Mouse (Mus musculus) cerebral cortex, adult 2 months (tissue): ENCODE measurements around the gene Gm10837.

Source experiments
- WGBS: fragments of 180-500 bp; shearing (Covaris S2); methylation state at CpG from one replicate; pipeline ENCODE4 v1.1.7; 2018; 5-methylcytosine and 5-hydroxymethylcytosine counted together

Gm10837 gene

DNA sequence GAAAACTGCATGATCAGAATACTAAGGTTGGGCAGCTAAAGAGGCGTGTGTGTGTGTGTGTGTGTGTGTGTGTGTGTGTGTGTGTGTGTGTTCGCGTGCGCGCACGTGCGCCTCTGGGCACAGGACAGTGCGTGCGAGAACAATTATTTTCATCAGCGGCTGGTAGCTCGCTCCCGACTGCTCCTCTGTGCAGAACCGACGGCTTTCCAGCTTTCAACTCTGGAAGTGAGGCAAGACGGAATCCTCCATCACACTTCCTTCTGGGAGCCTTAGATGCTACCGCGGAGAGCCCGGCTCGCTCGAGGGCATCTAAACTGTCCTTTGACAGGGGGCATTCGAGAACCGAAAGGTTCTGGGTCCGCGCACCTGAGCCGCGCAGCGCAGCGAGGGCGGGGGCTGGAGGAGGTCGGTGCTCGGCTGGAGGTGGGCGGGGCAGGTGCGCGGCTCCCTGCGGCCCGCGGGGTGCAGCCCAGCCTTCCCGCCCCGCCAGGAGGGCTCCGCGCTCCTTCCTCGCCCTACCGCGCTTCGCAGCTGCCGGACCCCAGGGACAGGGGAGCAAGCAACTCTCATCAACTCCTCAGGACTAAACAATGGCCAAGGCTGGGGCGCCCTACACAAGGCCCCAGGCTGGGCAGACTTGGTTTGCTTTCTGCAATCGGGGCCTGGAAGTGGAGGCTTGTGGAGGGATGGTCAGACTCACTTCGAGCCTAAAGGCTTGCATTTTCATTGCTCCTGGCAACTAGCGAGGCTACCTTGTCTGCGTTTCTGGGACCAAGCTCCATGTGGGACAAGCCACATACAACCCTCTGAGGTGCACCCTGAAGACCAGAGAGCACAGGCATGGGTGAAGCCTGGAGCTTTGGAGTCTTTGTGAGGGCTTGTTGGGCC is at the start of gene Gm10837:
Gm10837 (plus strand) TSS at position 146 of the 888 bp plus-strand sequence.
- WGBS: 9% methylated on average over 51 of the region's 51 CpGs

DNA sequence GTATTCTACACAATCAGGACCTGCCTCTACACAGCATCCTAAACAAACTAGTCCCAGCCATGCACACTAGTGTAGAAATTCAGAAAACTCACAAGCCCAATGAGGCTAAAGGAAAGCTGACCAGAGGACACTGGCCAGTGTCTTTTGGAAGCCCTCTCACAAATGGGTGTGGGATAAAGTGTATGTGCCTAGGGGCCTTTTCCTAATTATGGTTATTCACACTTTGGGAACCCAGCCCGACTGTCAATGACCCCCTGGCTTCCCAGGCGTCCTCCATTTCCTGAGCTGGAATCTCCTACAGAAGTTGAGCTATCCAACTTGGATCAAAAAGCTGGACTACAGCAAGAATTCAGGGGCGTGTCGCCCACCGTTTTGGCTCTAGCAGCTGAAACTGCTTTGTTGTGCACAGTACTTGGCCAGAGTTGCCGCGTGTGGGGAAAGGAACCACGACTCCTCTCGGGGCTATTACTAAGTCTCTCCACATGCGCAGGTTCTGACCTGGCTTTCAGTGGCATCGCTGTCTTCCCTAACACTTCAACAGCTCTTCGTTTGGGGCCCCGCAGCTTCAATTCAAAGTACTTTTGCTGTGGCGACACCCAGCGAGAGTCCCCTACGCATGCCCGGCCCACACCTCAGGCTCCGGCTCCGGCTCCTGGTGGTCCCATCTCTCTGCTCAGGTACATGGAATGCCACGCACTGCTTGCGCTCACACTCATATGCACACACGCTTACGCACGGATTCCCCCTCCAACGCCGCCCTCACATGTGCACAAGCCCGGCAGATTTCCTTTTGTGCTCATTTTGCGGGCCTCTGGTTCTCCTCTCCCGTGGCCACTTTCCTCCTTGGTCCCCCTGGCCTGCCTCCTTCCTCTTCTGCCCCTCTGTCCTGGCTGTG is 40.5 kb upstream of the Gm10837 start:
- WGBS: 10% methylated on average over 29 of the region's 29 CpGs

DNA sequence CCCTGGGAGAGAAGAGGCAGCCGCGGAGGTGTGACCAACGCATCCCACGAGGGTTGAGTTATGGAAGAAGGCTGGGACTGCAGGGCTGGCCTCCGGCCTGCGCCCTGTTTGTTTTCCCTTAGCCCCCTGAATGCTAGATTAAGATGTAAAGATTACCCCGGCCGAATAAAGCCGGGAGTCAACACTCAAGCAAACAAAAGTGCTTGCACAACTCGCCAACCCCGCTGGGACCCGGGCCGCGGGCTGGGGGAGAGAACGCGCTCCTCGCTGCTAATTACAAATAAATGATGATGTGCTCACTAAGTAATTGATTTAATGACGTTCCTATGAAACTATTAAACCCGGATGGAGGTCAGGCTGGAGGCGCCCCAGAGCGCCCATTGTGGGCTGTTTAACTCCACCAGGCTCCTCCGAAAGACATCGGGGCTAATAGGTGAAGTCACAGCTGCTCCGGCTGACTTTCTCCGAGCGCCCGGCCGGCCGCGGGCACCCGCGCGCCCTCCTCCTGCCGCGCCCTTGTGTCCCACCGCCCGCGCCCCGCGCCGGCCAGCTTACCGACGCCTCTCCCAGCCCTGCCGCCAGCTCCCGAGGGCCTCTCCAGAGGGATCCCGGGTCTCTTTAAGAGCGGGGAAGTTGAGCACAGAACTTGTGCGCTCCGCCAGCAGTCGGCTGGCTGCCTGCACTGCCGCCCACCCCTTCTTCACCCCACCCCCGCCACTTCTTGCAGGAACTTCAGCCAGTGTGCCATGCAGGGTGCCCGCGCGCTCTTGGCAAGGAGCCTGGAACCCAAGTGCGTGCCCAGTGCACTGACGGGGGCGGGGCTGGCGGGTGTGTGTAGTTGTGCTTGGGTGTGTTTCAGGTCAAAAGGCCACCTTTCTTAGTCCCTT is 39.6 kb upstream of the Gm10837 start, which contains the start of gene Gm5089:
Gm5089 (minus strand) TSS at position 620 of the 887 bp plus-strand sequence.
- WGBS: 1% methylated on average over 59 of the region's 59 CpGs

DNA sequence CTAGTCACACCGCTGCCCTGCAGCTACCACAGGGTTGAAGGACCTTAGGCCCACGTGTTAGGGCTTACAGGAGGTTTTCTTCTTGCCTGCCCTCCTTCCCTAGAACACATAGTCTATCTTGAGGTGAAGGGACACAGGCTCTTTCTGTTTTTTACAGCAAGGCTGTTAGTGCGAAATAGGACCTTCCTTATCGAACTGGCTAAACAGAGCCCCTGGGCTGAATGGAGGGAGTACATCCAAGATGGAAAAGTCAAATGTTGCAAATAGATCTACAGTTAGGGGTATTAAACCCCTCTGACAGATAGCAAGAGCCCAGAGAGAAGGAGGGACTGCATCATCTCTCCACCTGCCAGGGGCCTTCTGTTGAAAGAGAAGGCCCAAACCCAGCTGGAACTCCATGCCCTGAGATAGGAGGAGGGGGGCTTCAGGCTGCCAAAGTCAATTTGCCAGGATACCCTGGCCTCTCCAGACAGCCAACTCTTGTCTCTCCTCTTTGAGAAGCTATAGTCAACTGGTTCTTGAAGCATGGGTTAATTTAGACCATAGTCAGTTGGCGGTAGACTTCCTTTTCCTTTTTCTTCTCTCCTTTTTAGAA is 38.7 kb upstream of the Gm10837 start:
- 76% methylated on average over 5 of the region's 5 CpGs for WGBS

DNA sequence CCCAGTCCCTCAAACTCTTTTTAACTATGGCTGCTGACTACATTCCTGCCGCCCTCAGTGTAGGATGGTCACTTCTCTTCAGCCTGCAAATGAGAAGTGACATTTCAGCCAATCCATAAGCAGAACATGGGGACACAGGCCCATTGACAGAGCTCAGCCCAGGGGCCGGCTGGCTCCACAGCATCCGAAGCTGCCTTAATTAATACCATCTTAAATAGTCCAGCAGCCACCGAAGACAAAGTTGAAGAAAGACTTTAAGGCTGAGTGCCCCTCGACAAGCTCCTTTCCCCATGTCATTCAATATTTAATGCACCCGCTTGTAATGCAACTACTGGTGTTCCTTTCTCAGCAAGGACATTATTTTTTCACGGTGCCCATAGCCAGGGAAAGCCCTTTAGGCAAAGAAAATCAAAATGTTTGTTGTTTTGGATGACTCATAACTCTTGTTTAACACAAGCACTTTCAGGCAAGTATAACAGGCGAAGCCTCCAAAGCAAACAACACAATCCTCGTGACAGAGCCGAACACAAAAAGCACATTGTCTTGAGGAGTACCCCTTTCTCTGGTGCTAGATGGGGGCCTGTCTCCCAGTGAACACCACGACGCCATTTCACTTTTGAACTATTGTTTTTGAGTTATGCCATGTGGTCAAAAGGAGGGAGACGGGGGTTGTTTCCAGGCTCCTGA is 37.5 kb upstream of the Gm10837 start:
- WGBS: 23% methylated on average over 13 of the region's 13 CpGs

DNA sequence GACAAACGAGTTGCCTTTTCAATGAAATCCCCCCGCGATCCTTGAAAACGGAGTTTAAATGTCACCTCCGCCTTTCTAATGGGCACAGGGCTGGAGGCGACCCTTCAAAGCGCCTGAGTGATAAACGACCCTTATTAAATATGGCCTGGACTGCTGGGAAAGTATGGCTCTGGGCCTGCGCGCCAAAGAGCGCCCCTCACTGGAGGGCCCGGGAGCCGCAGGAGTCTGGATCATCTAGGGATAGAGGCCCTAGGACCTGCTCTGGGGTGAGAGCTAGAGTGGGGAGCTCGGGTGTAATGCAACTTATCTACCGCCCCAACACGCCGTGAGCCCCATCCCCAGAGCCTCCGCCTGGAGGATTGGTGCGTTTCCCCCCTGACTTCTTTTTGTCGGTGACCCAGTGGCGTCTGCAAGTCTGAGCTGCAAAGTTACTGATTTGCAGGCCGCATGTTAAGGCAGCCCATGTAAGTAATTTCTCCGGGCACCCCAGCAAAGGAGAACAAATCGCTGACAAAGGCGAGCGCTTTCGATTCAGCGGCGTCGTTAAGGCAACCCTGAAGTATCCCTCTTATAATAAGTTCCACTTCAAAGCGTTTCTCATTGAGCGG is 36.9 kb upstream of the Gm10837 start:
- WGBS: 7% methylated on average over 32 of the region's 32 CpGs

DNA sequence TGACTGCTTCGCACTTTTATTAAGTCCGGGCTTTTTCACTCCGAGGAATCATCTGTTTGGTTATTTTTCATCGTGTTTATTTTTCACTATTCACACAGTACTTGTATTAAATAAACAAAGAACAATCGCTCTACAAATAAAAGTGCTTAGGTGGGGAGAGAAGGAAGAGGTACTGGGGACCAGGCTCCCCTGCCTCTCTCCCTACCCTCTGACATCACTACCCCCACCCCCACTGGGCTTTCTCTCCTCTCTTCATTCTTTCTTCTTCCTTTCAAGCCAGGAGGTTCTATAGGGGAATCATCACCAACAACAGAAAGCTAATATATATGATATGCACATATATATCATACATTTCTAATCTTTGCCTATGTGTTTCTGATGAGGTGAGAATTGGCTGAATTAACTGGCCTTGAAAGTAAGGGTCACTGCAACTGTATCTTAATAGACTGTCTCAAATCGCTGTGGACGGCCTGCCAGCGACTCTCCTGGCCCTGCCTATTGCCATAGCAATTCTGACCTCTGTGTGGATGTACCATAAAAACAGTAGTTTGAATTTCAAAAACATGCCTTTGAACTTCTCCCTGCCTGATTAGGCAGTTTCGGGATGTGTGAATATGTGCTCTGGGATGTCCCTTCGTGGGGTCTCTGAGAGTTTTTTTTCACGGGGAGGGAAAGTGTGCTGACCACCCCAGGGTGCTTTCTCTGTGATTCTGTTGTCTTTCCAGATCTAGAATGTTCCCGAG is 36.2 kb upstream of the Gm10837 start:
- 23% methylated on average over 12 of the region's 12 CpGs for WGBS

DNA sequence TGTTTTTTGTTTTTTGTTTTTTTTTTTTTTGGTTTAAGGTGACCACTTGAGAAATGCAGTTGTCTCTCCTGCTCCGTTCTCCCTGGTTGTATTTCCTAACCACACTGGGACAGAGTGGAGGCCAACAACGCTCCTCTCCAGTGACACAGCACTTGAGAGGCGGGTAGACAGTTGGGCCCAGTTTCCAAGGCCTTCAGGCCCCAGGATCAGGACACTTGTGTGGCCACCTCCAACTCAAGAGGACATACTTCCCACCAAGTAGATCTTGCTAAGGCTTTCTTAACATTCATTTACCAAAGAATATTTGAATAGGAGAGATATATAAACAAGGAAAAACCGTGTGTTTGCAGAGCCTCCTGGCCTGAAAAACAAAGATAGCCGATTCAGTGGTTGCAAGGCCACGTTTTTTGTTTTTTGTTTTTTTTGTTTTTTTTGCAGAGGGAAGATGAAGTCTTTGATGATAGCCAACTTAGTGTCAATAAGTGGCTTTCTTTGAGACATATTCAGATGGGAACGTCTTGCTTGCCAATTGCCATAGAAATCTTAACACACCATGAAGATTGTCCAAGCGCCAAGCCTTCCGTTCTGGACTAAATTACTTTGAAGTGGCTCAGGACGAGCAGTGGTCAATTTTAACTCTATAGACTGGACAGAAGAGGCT is 35.4 kb upstream of the Gm10837 start:
- 51% methylated on average over 10 of the region's 10 CpGs for WGBS

DNA sequence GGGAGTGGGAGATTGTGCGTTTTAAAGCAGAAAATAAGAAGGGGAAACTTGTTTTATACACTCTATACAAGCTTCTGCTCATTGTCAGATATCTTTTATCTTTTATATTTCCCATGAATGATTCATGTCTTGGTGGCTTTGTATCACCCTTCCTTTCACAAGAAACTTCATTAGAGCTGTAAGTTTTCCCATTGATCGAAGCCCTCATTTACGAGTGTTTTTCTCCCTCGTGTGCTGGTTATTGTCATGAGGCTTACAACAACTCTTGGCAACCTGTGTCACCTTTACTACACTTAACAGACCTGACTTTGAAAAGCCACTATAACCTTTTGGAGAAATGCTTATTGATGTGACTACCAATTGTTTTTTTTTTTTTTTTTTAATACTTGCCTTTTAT is 34.8 kb upstream of the Gm10837 start:
- 52% methylated on average over 4 of the region's 4 CpGs for WGBS

DNA sequence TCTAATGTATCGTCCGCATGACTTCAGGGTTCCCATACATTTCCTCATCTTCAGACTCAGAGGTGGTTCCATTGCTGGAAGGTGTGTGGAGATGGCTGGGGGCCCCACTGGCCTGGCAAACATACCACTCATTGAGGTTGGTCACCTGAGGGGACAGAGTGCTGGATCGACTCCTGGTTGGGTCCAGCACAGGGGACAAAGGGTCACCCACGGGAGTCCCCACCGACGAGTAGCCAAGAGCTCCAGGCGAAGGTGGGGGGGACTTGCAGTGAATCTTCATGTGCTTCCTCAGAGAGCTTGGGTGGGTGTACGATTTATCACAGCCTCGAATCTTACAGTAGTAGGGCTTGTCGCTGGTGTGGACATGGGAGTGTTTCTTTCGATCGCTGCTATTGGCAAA is 31.1 kb upstream of the Gm10837 start:
- 66% methylated on average over 12 of the region's 12 CpGs for WGBS

DNA sequence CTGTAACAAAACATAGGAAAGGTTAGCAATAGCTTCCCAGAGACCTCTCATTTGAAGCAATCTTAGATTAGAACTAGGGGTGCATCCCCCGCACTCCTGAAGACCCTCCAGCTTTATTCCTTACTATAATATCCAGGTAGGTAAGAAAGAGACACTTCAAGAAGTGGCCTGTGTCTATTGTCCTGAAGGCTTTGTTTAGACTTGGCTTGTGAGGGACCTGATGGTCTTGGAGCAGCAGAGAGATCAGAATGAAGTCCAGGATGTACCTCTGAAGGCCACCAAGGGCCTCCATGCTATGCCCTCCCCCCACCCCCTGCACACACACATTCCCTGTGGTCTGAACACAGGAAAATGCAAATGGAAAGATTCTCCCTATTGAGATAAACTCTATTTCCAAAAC is 30.6 kb upstream of the Gm10837 start:
- WGBS: 81% methylated on average over 1 of the region's 1 CpGs

DNA sequence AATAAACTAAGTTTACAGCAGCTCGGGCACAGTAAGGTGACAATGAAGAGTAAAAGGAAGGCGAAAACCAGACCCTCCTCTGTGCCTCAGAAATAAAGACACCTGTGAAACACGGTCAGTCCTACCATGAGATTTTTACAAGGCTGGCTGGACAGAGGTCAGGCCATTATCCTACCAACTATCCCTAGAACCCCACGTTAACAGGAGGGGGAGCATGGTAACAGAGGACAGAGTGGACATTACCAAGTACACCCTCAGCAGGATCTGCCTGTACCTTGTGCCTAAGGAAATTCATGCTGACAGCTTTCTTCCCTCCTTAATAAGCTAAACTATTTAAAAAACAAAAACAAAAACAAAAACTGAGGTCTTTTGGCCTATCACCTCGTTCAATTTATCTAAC is 30.2 kb upstream of the Gm10837 start:
- WGBS: 59% methylated on average over 5 of the region's 5 CpGs

DNA sequence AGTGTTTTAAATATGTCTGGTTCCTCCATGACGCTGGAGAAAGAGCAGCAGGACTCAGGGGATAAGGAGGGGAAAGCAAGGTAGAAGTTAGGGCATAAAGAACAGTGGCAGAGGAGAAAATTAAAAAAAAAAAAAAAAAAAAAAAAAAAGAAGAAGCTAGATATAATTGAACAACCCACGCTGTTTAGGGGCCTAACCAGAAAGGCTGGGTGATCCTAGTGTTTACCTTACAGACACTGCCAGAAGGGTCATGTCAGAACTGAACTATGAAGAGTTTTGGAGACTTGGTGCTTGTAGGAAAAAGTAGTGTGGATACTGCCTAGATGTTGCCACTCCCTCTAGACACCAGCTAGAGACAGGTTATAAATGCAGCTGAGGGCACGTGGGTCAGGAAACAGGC is 28.9 kb upstream of the Gm10837 start:
- WGBS: 71% methylated on average over 3 of the region's 3 CpGs

DNA sequence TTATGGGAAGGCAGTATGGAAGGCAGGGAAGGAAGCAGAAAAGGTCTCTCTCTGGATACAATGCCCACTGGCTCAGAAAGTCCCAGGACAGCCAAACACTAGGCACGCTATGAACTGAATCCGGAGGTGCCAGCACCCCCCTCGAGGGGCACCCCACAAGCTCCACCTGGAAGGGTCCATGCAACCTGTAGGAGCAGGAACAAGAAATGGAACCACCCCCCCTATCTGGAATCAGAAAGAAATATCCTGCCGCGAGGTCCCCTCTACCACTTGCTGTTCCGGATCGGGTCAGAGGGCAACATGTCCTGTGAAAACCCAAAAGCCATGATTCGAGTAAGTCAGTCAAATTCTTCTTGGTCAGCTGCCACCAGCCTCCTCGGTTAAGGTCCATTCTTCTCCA is 28.4 kb upstream of the Gm10837 start:
- 54% methylated on average over 9 of the region's 9 CpGs for WGBS

DNA sequence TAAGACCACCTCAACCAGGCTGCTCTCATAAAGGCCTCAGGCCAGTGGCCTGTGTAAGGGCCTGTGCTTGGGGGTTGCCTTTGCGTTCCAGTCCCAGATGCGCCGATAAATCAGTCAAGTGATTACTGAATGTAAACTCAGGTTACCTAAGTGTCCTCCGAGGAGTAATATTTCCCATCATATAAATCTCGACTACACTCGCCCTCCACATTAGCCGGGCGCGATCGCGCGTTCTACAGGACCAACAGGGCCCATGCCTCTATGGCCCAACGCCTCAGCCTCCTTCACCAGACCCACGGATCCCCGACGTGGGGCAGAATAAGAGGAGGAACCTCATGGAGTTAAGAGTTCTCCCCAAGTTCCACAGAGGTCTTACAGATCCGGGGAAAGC is 27.7 kb upstream of the Gm10837 start:
- WGBS: 32% methylated on average over 17 of the region's 17 CpGs

DNA sequence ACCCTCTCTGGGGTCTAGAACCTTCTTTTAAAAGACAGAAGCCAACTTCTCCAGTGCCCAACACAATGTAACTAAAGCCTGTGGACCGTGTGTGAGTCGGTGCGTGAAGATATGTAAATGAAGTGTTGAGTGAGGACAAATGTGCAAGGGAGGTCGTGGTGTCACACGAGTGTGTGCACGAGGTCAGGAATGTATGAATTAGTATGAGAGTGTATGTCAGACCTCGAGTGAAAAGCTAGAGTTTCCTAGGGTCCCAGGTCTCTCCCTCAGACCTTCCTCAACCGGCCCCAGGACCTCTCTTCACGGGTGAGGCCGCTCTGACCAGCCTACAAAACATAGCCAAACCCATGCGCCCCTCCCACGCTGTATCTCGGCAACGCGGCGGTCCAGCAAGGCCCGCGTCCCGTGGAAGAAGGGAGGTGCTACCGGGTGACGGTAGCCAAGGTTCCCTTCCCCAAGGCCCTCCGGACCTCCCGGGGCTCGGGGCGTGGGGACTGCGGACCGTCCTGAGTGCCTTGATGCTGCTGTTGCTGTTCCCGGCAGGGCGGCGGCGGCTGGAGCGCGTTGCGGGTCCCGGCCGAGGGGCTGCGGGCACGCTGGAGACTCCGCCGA is 27.2 kb upstream of the Gm10837 start:
- WGBS: 9% methylated on average over 40 of the region's 40 CpGs

DNA sequence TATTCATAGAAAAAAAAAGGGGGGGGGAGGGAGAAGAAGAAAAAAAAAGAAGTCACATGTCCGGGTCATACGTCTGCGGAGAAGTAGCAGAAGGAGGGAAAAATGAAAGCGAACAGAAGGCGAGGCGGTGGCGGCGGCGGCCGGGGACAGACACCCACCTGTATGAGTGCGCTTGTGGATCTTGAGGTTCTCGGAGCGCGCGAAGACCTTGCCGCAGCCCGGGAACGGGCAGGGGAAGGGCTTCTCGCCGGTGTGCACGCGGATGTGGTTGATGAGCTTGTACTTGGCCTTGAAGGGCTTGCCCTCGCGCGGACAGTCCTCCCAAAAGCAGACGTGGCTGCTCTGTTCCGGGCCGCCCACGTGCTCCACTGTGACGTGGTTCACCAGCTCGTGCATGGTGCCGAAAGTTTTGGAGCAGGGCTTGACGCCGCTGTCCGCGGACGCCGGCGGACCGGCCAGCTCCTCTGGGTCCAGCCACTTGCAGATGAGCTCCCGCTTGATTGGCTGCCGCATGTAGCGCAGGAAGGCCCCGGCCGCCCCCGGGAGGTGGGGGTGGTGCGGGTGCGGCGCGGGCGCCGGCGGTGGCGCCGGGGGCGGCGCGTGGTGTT is 26.5 kb upstream of the Gm10837 start:
- under 1% methylated on average over 58 of the region's 58 CpGs for WGBS

DNA sequence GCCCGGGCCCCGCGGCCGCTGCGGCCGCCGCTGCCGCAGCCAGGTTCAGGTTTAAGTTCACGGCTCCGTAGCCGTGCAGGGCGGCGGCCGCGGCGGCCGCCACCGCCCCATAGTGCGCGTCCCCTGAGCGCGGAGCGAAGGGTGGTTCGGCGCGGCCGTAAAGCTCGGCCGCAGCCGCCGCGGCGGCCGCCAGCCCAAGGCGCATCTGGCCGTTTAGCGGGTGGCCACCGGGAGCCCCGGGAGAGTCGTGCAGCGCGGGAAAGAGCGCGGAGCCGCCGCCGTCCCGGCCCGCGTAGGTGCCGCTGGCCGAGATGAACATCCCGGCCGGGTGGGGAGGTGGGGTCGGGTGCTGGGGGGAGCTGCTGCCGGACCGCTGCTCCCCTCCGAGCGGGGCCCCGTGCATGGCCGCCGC is 26.0 kb upstream of the Gm10837 start:
- WGBS: 1% methylated on average over 62 of the region's 62 CpGs
